In the genomic region with DNA sequence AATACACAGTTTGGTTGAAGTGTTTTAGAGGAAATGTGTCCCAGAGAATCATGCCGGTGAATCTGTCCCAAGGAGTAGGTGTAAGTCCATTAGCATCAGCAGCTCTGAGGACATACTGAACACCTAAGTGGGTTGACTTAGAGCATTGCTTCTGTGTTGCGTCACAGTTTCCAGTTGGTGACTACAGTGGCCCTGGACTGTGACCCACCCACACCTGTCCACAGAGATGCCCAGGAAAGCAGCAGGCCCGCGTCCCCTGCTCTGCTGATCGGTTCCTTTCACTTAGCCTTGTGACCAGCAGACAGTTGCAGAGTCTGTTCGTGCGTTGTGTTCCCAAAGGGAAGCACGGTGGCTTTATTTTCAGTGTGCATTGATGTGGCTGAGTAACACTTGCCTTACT, we compare ENCODE assay signal across 21 mouse cellular contexts.
A peak's percentile ranks its signal among the peaks of the same experiment; 100 is the strongest.
DNase-seq lines count a peak whose midpoint lies in the region; ATAC-seq and TF ChIP-seq lines count a peak whose summit lies in the region.
"Had no signal": no experiment of that assay in that cellular context is flagged by ENCODE, and none has a peak within 500 bp of the region (broad histone marks: within the 10 kb centered on the region; RNA-seq: fewer than 3 reads in every experiment).

No protein-coding gene starts in this region.

- WGBS in liver, adult 2 months = 53% methylated on average over 8 of the region's 8 CpGs
- WGBS in liver, embryonic 11.5 days = 87% methylated on average over 8 of the region's 8 CpGs
- 78% methylated on average over 8 of the region's 8 CpGs for WGBS in liver, embryonic 16.5 days (ENCODE audit: insufficient replicate concordance)
- 72% methylated on average over 8 of the region's 8 CpGs for WGBS in liver, postnatal 0 days (ENCODE audit: insufficient replicate concordance)

- TF ChIP-seq POLR2A in liver, adult 2 months (IDR thresholded peaks at IDR 0.05; ENCODE audit: extremely low read depth, insufficient read depth, low read length) = no peak

- no peak overlapping the region for H3K4me2 ChIP-seq in liver, embryonic 11.5 days
- no peak overlapping the region for H3K4me2 ChIP-seq in liver, embryonic 16.5 days (ENCODE audit: low read depth, low read length)
- H3K4me2 ChIP-seq in liver, postnatal 0 days (ENCODE audit: low read depth, low read length) = no peak overlapping the region
- H3K4me2 ChIP-seq: embryonic facial prominence, embryonic 12.5 days; forebrain, embryonic 13.5 days; forebrain, embryonic 15.5 days had no signal

- no peaks in the 10 kb centered on the region for H3K36me3 ChIP-seq in liver, adult 2 months (ENCODE audit: control insufficient read depth, insufficient read depth, low read length)
- H3K36me3 ChIP-seq in liver, embryonic 11.5 days (ENCODE audit: control insufficient read depth, insufficient read depth, low read length) = no peaks in the 10 kb centered on the region
- H3K36me3 ChIP-seq in liver, embryonic 16.5 days (ENCODE audit: control insufficient read depth, insufficient read depth) = no peaks in the 10 kb centered on the region
- H3K36me3 ChIP-seq in liver, postnatal 0 days (replicated peaks; ENCODE audit: insufficient read depth, low read length) = no peaks in the 10 kb centered on the region
- H3K36me3 ChIP-seq in splenic B cell, adult 2 months (ENCODE audit: control insufficient read depth, insufficient read depth, low read length, poor library complexity, severe bottlenecking) = no peaks in the 10 kb centered on the region
- H3K36me3 ChIP-seq: embryonic facial prominence, embryonic 10.5 days; embryonic facial prominence, embryonic 12.5 days; forebrain, embryonic 15.5 days had no signal

- peaks cover 48% of the 10 kb centered on the region for H3K79me2 ChIP-seq in liver, adult 2 months (ENCODE audit: control insufficient read depth, insufficient read depth, low read length)

- no peak overlapping the region for H3K27ac ChIP-seq in liver, adult 2 months (replicated peaks; ENCODE audit: insufficient read depth, low read depth, low read length)
- no peak overlapping the region for H3K27ac ChIP-seq in liver, embryonic 11.5 days (ENCODE audit: low read depth, low read length)
- no peak overlapping the region for H3K27ac ChIP-seq in liver, embryonic 16.5 days (ENCODE audit: low read length)
- no peak overlapping the region for H3K27ac ChIP-seq in liver, postnatal 0 days (ENCODE audit: low read depth)
- H3K27ac ChIP-seq: embryonic facial prominence, embryonic 10.5 days; embryonic facial prominence, embryonic 12.5 days; forebrain, embryonic 13.5 days; forebrain, embryonic 15.5 days had no signal

- H3K9me3 ChIP-seq in liver, embryonic 11.5 days (ENCODE audit: control insufficient read depth, low read length) = no peaks in the 10 kb centered on the region
- H3K9me3 ChIP-seq in liver, embryonic 16.5 days (replicated peaks; ENCODE audit: control insufficient read depth, low read length) = no peaks in the 10 kb centered on the region
- no peaks in the 10 kb centered on the region for H3K9me3 ChIP-seq in liver, postnatal 0 days (ENCODE audit: low read length)
- H3K9me3 ChIP-seq: embryonic facial prominence, embryonic 10.5 days; embryonic facial prominence, embryonic 12.5 days; forebrain, embryonic 13.5 days; forebrain, embryonic 15.5 days had no signal

- H3K27me3 ChIP-seq in liver, adult 2 months (ENCODE audit: control insufficient read depth, insufficient read depth, low read length) = no peaks in the 10 kb centered on the region
- H3K27me3 ChIP-seq in liver, embryonic 11.5 days (replicated peaks; ENCODE audit: control insufficient read depth, insufficient read depth, low read length) = no peaks in the 10 kb centered on the region
- no peaks in the 10 kb centered on the region for H3K27me3 ChIP-seq in liver, embryonic 16.5 days (ENCODE audit: control insufficient read depth, insufficient read depth, low read depth, low read length)
- H3K27me3 ChIP-seq in liver, postnatal 0 days (ENCODE audit: insufficient read depth, low read length) = no peaks in the 10 kb centered on the region
- H3K27me3 ChIP-seq in splenic B cell, adult 2 months (ENCODE audit: control insufficient read depth, insufficient read depth, low read length, poor library complexity, severe bottlenecking) = no peaks in the 10 kb centered on the region
- H3K27me3 ChIP-seq: embryonic facial prominence, embryonic 12.5 days; forebrain, embryonic 13.5 days; forebrain, embryonic 15.5 days had no signal

- no peak for TF ChIP-seq EP300 in liver, postnatal 0 days (IDR thresholded peaks at IDR 0.05; ENCODE audit: low read depth)

- H3K9ac ChIP-seq in liver, adult 2 months (ENCODE audit: low read depth, low read length) = no peak overlapping the region
- no peak overlapping the region for H3K9ac ChIP-seq in liver, embryonic 11.5 days (ENCODE audit: low read depth, low read length)
- H3K9ac ChIP-seq in liver, embryonic 16.5 days (ENCODE audit: low read depth, low read length) = no peak overlapping the region
- H3K9ac ChIP-seq in liver, postnatal 0 days (replicated peaks) = no peak overlapping the region
- H3K9ac ChIP-seq: embryonic facial prominence, embryonic 12.5 days; forebrain, embryonic 13.5 days; forebrain, embryonic 15.5 days had no signal

- DNase-seq in liver, adult 2 months (ENCODE audit: extremely low read depth, low read depth, low spot score) = peak; percentile 60
- DNase-seq in liver, embryonic 11.5 days (ENCODE audit: low spot score) = no peak
- no peak for DNase-seq in liver
- DNase-seq in liver, postnatal 0 days = peak; percentile 50
- peak; percentile 27 for DNase-seq in splenic B cell, adult 2 months (ENCODE audit: low read depth, low spot score)
- DNase-seq in lung, postnatal 10 days = no peak
- DNase-seq in ovary, postnatal 10 days (ENCODE audit: low spot score) = no peak
- DNase-seq: adrenal gland, adult 8-10 months; adrenal gland, postnatal 14 days; adrenal gland, postnatal 36 days; cerebellum, adult 11-12 months; cerebellum, adult 2 months; cerebellum, adult 9-10 months; cerebellum, postnatal 10 days; cerebellum, postnatal 25 days had no signal

- H3K4me3 ChIP-seq in liver, adult 2 months (ENCODE audit: insufficient read depth, low read depth, low read length) = no peak overlapping the region
- no peak overlapping the region for H3K4me3 ChIP-seq in liver, embryonic 11.5 days (ENCODE audit: low read depth, low read length)
- no peak overlapping the region for H3K4me3 ChIP-seq in liver, embryonic 16.5 days (ENCODE audit: low read depth, low read length)
- H3K4me3 ChIP-seq in liver, postnatal 0 days (ENCODE audit: low read depth, low read length) = no peak overlapping the region
- H3K4me3 ChIP-seq: embryonic facial prominence, embryonic 10.5 days; embryonic facial prominence, embryonic 12.5 days; forebrain, embryonic 13.5 days; forebrain, embryonic 15.5 days had no signal

- TF ChIP-seq CTCF in liver, adult 2 months (IDR thresholded peaks at IDR 0.05; ENCODE audit: low read depth, low read length) = no peak
- no peak for TF ChIP-seq CTCF in liver, postnatal 0 days (IDR thresholded peaks at IDR 0.05; ENCODE audit: low read depth)

- ATAC-seq in liver, embryonic 11.5 days (replicated peaks; ENCODE audit: low FRiP score) = no peak
- ATAC-seq in liver, embryonic 16.5 days (ENCODE audit: low read depth) = peak; percentile 70
- peak; percentile 73 for ATAC-seq in liver, postnatal 0 days
- ATAC-seq: activated CD4-positive, CD25-positive, alpha-beta regulatory T cell, adult 4 months; forebrain, embryonic 13.5 days; forebrain, embryonic 15.5 days had no signal

- peaks cover 9% of the 10 kb centered on the region; the same call in 1 of the 2 replicates for H3K4me1 ChIP-seq in liver, adult 2 months (ENCODE audit: control insufficient read depth, insufficient read depth, low read length)
- H3K4me1 ChIP-seq in liver, embryonic 11.5 days (replicated peaks; ENCODE audit: control insufficient read depth, insufficient read depth, low read length) = peaks cover 19% of the 10 kb centered on the region
- H3K4me1 ChIP-seq in liver, embryonic 16.5 days (ENCODE audit: control insufficient read depth, low read depth, low read length) = peaks cover 11% of the 10 kb centered on the region
- peaks cover 45% of the 10 kb centered on the region for H3K4me1 ChIP-seq in liver, postnatal 0 days (ENCODE audit: insufficient read depth)

Comparison
In these comparisons a context has a peak if more than half of its experiments do, and no peak if none do; other contexts are left out.
1. DNase-seq: peak in liver, adult 2 months (single experiment), liver, postnatal 0 days (single experiment) and splenic B cell, adult 2 months (single experiment); none in liver, embryonic 11.5 days (single experiment), liver (single experiment), lung, postnatal 10 days (single experiment) and ovary, postnatal 10 days (single experiment).